Mouse (Mus musculus): ENCODE data around the gene Tspan18. TPM values are rescaled to one million over a fixed set of nuclear protein-coding genes. Genes with fewer than 3 reads are reported as not detected.

Tspan18 gene
- 136 and 163 TPM in 2 replicates for polyA plus RNA-seq (2012; ENCODE audit: insufficient read depth, insufficient read length, missing spikeins)

- Histone ChIP-seq H3K4me1 (ENCODE audit: control insufficient read depth, insufficient read depth, insufficient read length, low read length) (peaks cover 29% of the 10 kb centered on the region), H3K4me3 (ENCODE audit: insufficient read depth, low read depth, low read length) (peak within 1 kb of the TSS; percentile 100), H3K27ac (replicated peaks; ENCODE audit: low read depth, low read length) (peak within 1 kb of the TSS; percentile 95)
Measured at GRCm38 (mm10) chr2:93333817-93334731, at the start of gene Tspan18. Gene Tspan18, minus strand, starts transcription at chr2:93334505.

GRCm38 (mm10) chr2:93383831-93384230 is 49.5 kb upstream of the Tspan18 start:
- Histone ChIP-seq H3K27ac (replicated peaks; ENCODE audit: low read depth, low read length) (no peak overlapping the region), H3K4me3 (ENCODE audit: insufficient read depth, low read depth, low read length) (no peak overlapping the region), H3K4me1 (ENCODE audit: control insufficient read depth, insufficient read depth, insufficient read length, low read length) (peaks cover 11% of the 10 kb centered on the region)

GRCm38 (mm10) chr2:93380680-93381089 is 46.4 kb upstream of the Tspan18 start:
- H3K27ac ChIP-seq (replicated peaks; ENCODE audit: low read depth, low read length), result peak overlapping the region; percentile 51; the same call in 1 of the 2 replicates
- H3K4me1 ChIP-seq (ENCODE audit: control insufficient read depth, insufficient read depth, insufficient read length, low read length), result peaks cover 11% of the 10 kb centered on the region
- H3K4me3 ChIP-seq (ENCODE audit: insufficient read depth, low read depth, low read length), result no peak overlapping the region

- H3K4me3 ChIP-seq (ENCODE audit: insufficient read depth, low read depth, low read length), result no peak overlapping the region
- no peak overlapping the region for H3K27ac ChIP-seq (replicated peaks; ENCODE audit: low read depth, low read length)
- peaks cover 15% of the 10 kb centered on the region for H3K4me1 ChIP-seq (ENCODE audit: control insufficient read depth, insufficient read depth, insufficient read length, low read length)
Measured at GRCm38 (mm10) chr2:93377797-93378196, 43.5 kb upstream of the Tspan18 start.

GRCm38 (mm10) chr2:93377157-93377556 is 42.9 kb upstream of the Tspan18 start:
- H3K4me3 ChIP-seq (ENCODE audit: insufficient read depth, low read depth, low read length), result no peak overlapping the region
- peaks cover 13% of the 10 kb centered on the region for H3K4me1 ChIP-seq (ENCODE audit: control insufficient read depth, insufficient read depth, insufficient read length, low read length)
- no peak overlapping the region for H3K27ac ChIP-seq (replicated peaks; ENCODE audit: low read depth, low read length)

GRCm38 (mm10) chr2:93372872-93373271 is 38.6 kb upstream of the Tspan18 start:
- Histone ChIP-seq H3K4me3 (ENCODE audit: insufficient read depth, low read depth, low read length) (no peak overlapping the region), H3K27ac (replicated peaks; ENCODE audit: low read depth, low read length) (no peak overlapping the region), H3K4me1 (ENCODE audit: control insufficient read depth, insufficient read depth, insufficient read length, low read length) (peaks cover 9% of the 10 kb centered on the region; the same call in 1 of the 2 replicates)

GRCm38 (mm10) chr2:93372097-93372571 is 37.8 kb upstream of the Tspan18 start:
- no peak overlapping the region for H3K27ac ChIP-seq (replicated peaks; ENCODE audit: low read depth, low read length)
- H3K4me1 ChIP-seq (ENCODE audit: control insufficient read depth, insufficient read depth, insufficient read length, low read length), result peaks cover 9% of the 10 kb centered on the region; the same call in 1 of the 2 replicates
- H3K4me3 ChIP-seq (ENCODE audit: insufficient read depth, low read depth, low read length), result no peak overlapping the region

- Histone ChIP-seq H3K27ac (replicated peaks; ENCODE audit: low read depth, low read length) (no peak overlapping the region), H3K4me1 (ENCODE audit: control insufficient read depth, insufficient read depth, insufficient read length, low read length) (peaks cover 17% of the 10 kb centered on the region; the same call in 1 of the 2 replicates), H3K4me3 (ENCODE audit: insufficient read depth, low read depth, low read length) (no peak overlapping the region)
Measured at GRCm38 (mm10) chr2:93368954-93369353, 34.6 kb upstream of the Tspan18 start.

- H3K27ac ChIP-seq (replicated peaks; ENCODE audit: low read depth, low read length), result no peak overlapping the region
- no peak overlapping the region for H3K4me3 ChIP-seq (ENCODE audit: insufficient read depth, low read depth, low read length)
- peaks cover 14% of the 10 kb centered on the region; the same call in 1 of the 2 replicates for H3K4me1 ChIP-seq (ENCODE audit: control insufficient read depth, insufficient read depth, insufficient read length, low read length)
Measured at GRCm38 (mm10) chr2:93367962-93368361, 33.7 kb upstream of the Tspan18 start.

GRCm38 (mm10) chr2:93365411-93365810 is 31.1 kb upstream of the Tspan18 start:
- Histone ChIP-seq H3K27ac (replicated peaks; ENCODE audit: low read depth, low read length) (no peak overlapping the region), H3K4me1 (ENCODE audit: control insufficient read depth, insufficient read depth, insufficient read length, low read length) (peaks cover 11% of the 10 kb centered on the region; the same call in 1 of the 2 replicates), H3K4me3 (ENCODE audit: insufficient read depth, low read depth, low read length) (no peak overlapping the region)

- Histone ChIP-seq H3K27ac (replicated peaks; ENCODE audit: low read depth, low read length) (no peak overlapping the region), H3K4me3 (ENCODE audit: insufficient read depth, low read depth, low read length) (no peak overlapping the region), H3K4me1 (ENCODE audit: control insufficient read depth, insufficient read depth, insufficient read length, low read length) (peaks cover 11% of the 10 kb centered on the region; the same call in 1 of the 2 replicates)
Measured at GRCm38 (mm10) chr2:93364951-93365350, 30.6 kb upstream of the Tspan18 start.

GRCm38 (mm10) chr2:93361454-93361853 is 27.1 kb upstream of the Tspan18 start:
- peaks cover 8% of the 10 kb centered on the region; the same call in 1 of the 2 replicates for H3K4me1 ChIP-seq (ENCODE audit: control insufficient read depth, insufficient read depth, insufficient read length, low read length)
- no peak overlapping the region for H3K27ac ChIP-seq (replicated peaks; ENCODE audit: low read depth, low read length)
- H3K4me3 ChIP-seq (ENCODE audit: insufficient read depth, low read depth, low read length), result no peak overlapping the region

GRCm38 (mm10) chr2:93360310-93360709 is 26.0 kb upstream of the Tspan18 start:
- H3K27ac ChIP-seq (replicated peaks; ENCODE audit: low read depth, low read length), result no peak overlapping the region

GRCm38 (mm10) chr2:93357391-93357790 is 23.1 kb upstream of the Tspan18 start:
- Histone ChIP-seq H3K27ac (replicated peaks; ENCODE audit: low read depth, low read length) (no peak overlapping the region), H3K4me3 (ENCODE audit: insufficient read depth, low read depth, low read length) (no peak overlapping the region), H3K4me1 (ENCODE audit: control insufficient read depth, insufficient read depth, insufficient read length, low read length) (peaks cover 15% of the 10 kb centered on the region)

More at GRCm38 (mm10) chr2:93360310-93360709, 26.0 kb upstream of the Tspan18 start:
- no peak overlapping the region for H3K4me3 ChIP-seq (ENCODE audit: insufficient read depth, low read depth, low read length)
- peaks cover 5% of the 10 kb centered on the region; the same call in 1 of the 2 replicates for H3K4me1 ChIP-seq (ENCODE audit: control insufficient read depth, insufficient read depth, insufficient read length, low read length)

GRCm38 (mm10) chr2:93355845-93356244 is 21.5 kb upstream of the Tspan18 start:
- H3K4me1 ChIP-seq (ENCODE audit: control insufficient read depth, insufficient read depth, insufficient read length, low read length), result peaks cover 19% of the 10 kb centered on the region
- no peak overlapping the region for H3K4me3 ChIP-seq (ENCODE audit: insufficient read depth, low read depth, low read length)
- H3K27ac ChIP-seq (replicated peaks; ENCODE audit: low read depth, low read length), result no peak overlapping the region
